Mouse (Mus musculus) ovary, adult 2 months (tissue): ENCODE results near the gene 9930022D16Rik. TPM values are rescaled to one million over a fixed set of nuclear protein-coding genes. Genes with fewer than 3 reads are reported as not detected.

ENCODE experiments used
- polyA plus RNA-seq: library from polyadenylated mRNA; depleted of rRNA; stranded (reverse); fragments of >200 nt; gene quantifications from 2 replicates; pipeline ENCODE4 v1.2.3, GENCODE M21; 2012; rRNA removed

The 9930022D16Rik gene
- polyA plus RNA-seq: not detected in 2 replicates

DNA sequence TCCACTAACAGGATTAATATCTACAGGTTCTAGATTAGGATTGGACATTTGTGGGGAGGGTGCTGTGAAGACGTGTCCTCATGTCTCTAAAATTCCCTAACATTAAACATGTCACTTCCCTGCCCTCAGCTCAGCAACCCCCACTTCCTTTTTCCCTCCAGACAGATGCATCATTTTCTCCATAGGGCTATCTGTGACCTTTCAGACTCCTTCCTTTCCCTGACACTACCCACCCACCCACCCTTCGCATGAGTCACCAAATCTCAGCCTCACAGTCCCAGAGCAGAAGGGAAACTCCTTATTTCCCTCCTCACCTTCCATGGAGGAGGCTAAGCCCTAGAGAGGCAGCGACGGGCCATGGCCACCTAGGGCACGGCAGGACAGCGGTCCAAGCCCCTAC is at the start of gene 9930022D16Rik:
TSS of gene 9930022D16Rik (plus strand) at position 301 of the 400 bp plus-strand sequence.

DNA sequence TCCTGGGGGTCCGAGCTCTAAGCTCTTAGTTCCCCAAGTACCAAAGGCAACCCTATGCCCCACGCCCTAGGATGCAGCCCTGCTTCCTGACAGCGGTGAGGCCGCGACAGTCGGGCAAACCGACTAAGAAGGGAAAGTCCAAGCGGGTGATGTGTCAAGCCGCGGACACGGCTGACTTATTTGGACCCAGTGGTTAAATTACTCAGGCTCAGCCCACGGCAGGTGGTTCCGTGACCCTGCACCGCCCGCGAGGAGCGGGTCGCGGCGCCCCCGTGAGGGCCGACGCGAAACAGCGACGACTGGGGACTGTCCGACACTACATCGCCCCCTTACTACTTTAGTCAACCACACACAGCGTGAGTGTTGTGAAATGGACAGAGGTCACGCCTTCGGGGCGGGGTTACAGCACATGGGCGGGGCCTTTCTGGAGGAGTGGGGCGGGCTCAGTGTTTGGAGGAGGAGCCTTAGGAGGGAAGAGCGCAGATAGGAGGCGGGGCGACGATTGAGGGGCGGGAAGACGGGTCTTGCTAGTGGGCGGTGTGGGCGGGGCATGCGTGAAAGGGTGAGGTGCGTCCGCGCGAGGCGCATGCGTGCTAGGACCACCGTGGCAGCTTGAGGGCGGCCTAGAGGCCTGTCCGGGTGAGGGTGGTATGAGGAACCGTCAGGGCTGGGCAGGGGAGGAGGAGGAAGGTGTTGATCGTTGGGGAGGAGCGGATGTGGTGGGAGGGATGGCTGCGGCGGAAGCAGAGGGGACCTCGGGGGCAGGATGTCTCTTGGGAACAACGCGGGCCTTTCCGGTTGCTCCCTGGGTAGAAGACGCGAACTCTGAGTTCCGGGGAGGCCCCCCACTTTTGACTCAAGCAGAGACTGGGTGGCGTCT is 11.9 kb downstream of the 9930022D16Rik start, which contains the start of gene Amz2:
TSS of gene Amz2 (plus strand) at position 555 of the 880 bp plus-strand sequence.

Other genes starting within 250 kb of the 9930022D16Rik start
- 1.5 and 2.8 TPM in 2 replicates for gene Rgs9, start 115.8 kb upstream of the 9930022D16Rik start, polyA plus RNA-seq
- gene Gna13, start 51.1 kb upstream of the 9930022D16Rik start, polyA plus RNA-seq: 42.1 and 43.7 TPM in 2 replicates
- gene Amz2, start 12.0 kb downstream of the 9930022D16Rik start, polyA plus RNA-seq: 24.7 and 35.5 TPM in 2 replicates
- gene Arsg, start 59.5 kb downstream of the 9930022D16Rik start, polyA plus RNA-seq: 6.1 and 7.7 TPM in 2 replicates
- 0.86 and 1.3 TPM in 2 replicates for gene Slc16a6, start 59.7 kb downstream of the 9930022D16Rik start, polyA plus RNA-seq
- gene Wipi1, start 198.1 kb downstream of the 9930022D16Rik start, polyA plus RNA-seq: 36.4 and 42.5 TPM in 2 replicates
- gene Prkar1a, start 235.5 kb downstream of the 9930022D16Rik start, polyA plus RNA-seq: 127 and 164 TPM in 2 replicates